Mouse (Mus musculus): ENCODE results near the gene Plekhg1. TPM values are rescaled to one million over a fixed set of nuclear protein-coding genes. Genes with fewer than 3 reads are reported as not detected.

Gene Plekhg1
- total RNA-seq, 1 experiment from 2014 or later = 9.8 TPM

GRCm38 (mm10) chr10:3891381-3892263, 151.5 kb downstream of the Plekhg1 start:
- DNase-seq = no peak

DNA sequence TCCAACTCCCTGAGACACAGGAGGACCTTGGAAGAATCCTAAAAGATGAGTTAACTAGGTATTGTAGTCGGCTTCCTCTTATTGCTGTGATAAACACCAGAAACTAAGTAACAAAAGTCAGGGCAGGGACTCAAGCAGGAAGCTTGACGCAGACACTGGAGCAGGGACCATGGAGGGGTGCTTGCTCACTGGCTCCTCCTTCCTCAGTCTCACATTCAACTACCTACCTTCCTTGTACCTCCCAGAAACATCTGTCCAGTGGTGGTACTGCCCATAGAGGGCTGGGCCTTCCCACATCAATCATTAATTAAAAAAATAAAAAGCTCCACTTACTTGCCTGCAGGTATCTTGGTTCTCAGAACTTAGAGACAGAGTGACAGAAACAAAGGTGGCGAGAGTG, 152.2 kb downstream of the Plekhg1 start:
- no peak for DNase-seq

GRCm38 (mm10) chr10:3898068-3898467, 157.9 kb downstream of the Plekhg1 start:
- DNase-seq = no peak

DNA sequence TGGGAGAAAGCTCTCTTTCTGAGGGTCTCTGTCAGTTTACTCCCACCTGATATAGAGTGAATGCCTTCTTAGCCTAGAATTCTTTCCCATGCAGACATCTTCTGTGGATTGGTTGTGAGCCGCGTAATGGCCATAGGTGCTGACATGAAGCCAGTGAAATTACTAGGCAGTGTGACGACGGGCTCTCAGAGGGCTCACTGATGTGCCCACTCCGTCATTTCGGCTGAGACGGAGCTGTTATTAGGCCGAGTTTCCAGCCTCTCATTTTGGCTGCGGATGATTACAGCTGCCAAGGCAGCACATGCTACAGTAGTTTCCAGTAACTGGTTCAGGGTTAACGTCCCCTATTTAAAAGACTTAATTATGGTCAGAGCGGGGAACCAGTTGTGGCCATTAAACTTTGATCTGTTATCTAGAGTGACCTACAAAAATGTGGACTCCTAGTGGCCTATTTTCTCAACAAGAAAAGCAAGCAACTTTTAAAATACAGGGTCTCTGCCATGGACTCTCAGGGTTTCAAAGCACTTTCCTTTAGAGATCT, 160.3 kb downstream of the Plekhg1 start:
- no peak for DNase-seq

- no peak for DNase-seq
These were observed 165.6 kb downstream of the Plekhg1 start for GRCm38 (mm10) chr10:3905747-3906146.

DNA sequence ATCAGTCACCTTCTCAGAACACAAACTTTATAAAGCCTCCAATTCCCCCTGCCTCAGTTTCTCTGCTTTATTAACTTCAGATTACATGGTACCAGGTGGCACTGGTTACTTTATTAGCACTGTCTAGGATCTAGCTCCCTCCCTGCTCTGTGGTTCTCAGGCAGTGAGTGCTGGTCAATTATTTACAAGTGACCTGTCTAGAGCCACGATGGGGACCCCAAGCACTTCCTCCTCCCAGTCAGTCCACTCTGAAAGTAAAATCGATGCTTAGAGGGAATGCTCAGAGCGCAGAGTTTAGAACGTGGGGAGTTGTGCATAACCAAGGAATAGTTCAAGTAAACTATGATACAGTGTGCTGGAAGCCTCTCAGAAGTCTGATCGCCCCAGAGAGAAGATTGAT, 173.9 kb downstream of the Plekhg1 start:
- DNase-seq = no peak

DNA sequence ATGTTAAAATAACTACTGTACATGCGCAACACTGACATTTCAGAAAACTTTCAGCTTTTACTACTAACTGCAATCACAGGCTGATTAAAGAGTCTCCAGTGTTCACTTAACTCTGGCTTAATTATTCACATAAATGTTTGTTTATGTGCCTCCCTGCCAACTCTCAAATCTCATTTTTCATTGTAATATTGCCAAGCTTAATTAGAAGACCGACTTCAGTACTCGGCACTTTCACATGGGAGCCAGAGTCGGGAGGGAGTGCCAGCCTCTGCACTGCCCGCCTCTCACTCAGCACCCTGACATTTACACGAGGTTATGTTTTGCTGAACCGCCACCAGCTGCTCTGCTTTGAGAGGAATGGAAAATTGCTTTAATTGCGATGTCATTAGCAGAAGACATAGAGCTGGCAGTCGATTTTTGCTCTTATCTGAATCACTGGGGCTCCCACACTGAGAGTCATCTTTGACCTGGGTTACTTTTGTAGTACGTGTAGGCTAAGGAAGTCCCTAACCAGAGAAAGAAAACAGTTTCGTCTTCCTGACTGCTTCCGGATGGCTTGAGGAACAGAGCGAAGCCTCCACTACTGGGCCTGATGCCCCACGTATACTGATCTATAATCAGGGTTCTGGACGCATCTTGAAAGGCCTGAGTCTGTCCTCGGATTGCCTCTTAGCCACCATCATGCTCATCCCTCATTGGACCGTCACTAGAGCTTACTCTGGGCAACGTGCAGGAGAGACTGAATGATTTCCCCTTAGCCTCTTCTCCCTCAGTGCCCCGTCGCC, 180.4 kb downstream of the Plekhg1 start:
- no peak for DNase-seq

- no peak for DNase-seq
These were observed 187.9 kb downstream of the Plekhg1 start for GRCm38 (mm10) chr10:3928008-3928545.

GRCm38 (mm10) chr10:3931831-3932230, 191.7 kb downstream of the Plekhg1 start:
- no peak for DNase-seq

- DNase-seq = no peak
These were observed 193.3 kb downstream of the Plekhg1 start for GRCm38 (mm10) chr10:3933311-3933940.

GRCm38 (mm10) chr10:3936864-3937263, 196.7 kb downstream of the Plekhg1 start:
- DNase-seq = no peak

- DNase-seq = no peak
These were observed 199.9 kb downstream of the Plekhg1 start for GRCm38 (mm10) chr10:3939895-3940595.

DNA sequence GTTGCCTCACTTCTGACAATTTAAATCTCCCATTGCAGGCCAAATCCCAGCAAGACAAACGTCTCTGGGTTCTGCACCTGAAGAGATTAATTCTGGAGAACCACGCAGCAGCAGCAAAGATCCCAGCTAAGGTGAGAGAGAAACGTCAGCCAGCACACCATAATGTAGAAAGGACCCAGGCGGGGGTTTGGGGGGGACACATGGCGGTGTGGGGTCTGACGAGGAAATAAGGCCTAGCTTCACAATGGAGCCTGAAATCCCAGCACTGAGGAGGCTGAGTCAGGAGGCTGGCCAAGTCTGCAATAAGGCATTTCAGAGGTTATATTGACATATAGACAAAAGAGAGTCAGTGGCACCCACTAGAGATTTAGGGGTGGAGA, 200.4 kb downstream of the Plekhg1 start:
- no peak for DNase-seq

- DNase-seq = peak; percentile 29
These were observed 201.0 kb downstream of the Plekhg1 start for GRCm38 (mm10) chr10:3941054-3941757.

- no peak for DNase-seq
These were observed 202.1 kb downstream of the Plekhg1 start for GRCm38 (mm10) chr10:3942289-3942688.

DNA sequence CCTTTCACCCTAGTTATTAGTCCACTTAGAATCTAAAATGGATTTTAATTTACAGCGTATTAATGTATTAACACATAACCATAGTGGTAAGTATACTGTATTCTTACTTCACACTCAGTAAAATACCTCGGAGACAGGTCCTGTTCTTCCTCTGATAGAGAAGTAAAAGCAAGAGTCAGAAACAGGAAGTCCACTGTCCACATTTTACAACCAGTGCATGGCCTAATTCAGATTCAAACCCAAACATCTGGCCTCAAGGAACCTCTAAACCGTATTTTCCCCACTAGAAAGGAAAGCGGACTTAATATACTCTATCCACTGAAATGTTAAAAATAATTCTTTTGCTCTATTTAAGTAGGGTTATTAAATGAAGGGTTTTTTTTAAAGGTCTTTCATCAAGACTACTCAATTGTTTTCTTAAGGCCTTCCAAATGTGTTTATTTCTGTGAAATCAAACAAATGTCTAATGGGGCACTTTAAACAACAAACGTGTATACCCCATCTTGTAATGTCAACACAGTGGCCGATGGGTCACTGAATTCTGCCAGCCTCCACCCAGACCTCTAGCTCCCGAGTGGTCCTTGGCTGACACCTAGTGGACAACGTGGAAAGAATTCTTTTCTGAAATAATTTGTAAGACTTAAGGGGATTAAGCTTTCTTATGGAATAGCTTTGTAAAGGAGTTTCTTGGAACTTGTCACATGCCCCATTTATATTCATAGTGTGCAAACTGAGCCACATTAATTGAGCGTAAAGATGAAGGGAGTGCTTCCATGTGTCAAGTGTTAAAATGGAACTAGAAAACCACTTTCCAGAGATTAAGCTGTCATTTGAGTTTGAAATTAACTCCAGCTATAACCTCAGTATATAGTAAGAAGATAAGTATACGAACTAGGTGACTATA, 203.6 kb downstream of the Plekhg1 start:
- DNase-seq = peak; percentile 84

DNA sequence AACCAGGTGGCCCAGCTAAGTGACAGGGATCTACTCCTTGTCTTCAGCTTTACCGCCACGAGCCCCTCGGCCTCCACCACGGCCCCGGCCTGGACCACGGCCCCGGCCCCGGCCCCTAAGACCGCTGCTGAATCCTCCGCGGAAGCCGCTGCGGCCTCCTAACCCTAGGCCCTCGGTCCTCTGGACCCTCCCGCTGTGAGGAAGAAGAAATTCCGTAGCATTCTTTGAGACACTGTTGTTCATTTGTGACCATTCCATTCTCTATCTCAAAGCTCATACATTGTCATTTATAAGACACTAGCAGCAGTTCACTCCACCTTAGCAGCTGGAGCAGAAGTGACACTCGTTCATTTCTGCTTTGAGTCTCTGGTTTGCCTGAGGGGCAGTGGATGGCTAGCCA, 206.7 kb downstream of the Plekhg1 start:
- no peak for DNase-seq

DNA sequence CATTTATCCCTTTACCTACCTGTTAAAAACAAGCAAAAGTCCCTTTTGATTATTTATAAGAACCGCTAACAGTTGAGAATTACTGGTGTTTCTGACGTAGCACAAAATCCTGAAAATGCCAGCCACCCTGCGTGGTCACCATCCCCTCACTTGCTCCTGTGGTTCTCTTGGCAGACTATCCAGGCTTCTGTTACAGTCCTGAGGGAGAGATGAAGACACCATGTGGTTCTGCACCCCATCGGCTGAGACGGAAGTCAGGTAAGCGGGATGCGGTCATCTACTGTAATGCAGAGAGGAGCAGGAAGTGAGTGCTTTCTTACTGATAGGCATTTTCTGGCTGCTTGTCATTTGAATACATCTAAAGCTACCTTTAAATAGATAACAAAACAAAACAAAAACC, 207.2 kb downstream of the Plekhg1 start:
- DNase-seq = no peak

DNA sequence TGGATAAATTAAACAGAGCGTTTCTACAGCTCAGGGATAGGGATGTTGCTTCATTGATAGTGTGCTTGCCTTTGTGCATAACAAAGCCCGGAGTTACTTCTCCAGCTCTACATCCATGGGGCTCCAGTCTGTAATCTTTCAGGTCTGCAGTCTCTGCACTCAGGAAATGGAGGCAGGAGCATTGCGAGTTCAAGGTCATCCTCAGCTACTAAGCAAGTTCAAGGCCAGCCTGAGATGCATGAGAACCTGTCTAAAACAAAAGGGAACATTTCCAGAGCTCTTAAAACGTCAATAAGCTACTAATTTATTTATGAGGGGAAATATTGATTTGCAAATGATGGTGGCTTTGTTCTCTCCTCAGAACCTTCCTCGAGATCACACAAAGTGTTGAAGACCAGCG, 209.1 kb downstream of the Plekhg1 start:
- DNase-seq = no peak

GRCm38 (mm10) chr10:3956471-3956870, 216.3 kb downstream of the Plekhg1 start:
- no peak for DNase-seq

Measured in adrenal gland, postnatal 14 days (tissue).